Mouse (Mus musculus) bone marrow macrophage, adult 2 months (primary cell): ENCODE results near the gene Cerk.

Experiments used
- CTCF ChIP-seq: IDR thresholded peaks from 2 replicates; pipeline ENCODE4 v1.5.1; 2012; ENCODE audit warnings: low read depth, mild to moderate bottlenecking, low read length, moderate library complexity
- POLR2A ChIP-seq: IDR thresholded peaks from 2 replicates; pipeline ENCODE4 v1.6.1; 2012; ENCODE audit warnings: mild to moderate bottlenecking, low read depth, low read length, borderline replicate concordance

GRCm38 (mm10) chr15:86167787-86168504 is 18.0 kb downstream of the Cerk start:
- TF ChIP-seq POLR2A (no peak), CTCF (no peak)
